Mouse (Mus musculus) spleen, postnatal 14 days (tissue): ENCODE data around the gene Gm3371.
"Not testable (repeated sequence)": the region's sequence is repeated elsewhere in the genome, so short reads cannot be mapped to it uniquely, and the experiment has no call there.

Source experiments
- DNase-seq, 2 experiments: peaks; one replicate each; pipeline ENCODE4 v3.0.0; 2021 to 2022; ENCODE audit warnings: low spot score in 2 of 2

Gm3371 gene

GRCm38 (mm10) chr14:44410588-44410987 lies at the start of gene Gm3371:
Gene Gm3371 (minus strand): TSS chr14:44410688.
- not testable (repeated sequence) for DNase-seq

DNA sequence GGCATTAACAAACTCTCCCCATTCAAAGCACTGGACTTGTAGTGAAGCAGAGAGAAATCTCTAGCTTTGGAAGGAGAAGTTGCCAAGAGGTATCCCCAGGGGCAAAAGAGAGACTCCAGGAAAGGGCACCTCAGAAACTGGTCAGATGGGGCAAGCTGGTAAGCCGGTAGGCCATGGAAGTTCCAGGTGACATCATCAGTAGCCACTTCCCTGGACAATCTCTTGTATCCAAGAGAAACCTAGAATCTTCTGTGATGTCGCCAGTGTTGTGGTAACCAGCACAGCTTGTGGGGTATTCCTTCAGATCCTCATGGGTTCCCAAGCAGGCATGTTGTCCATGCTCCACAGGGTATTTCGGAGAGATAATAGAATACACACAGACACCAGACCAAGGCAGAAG lies 22.8 kb upstream of the Gm3371 start, which contains the start of gene Gm8232:
Gene Gm8232 (plus strand): TSS at position 301 of the 400 bp plus-strand sequence.
- not testable (repeated sequence) for DNase-seq

- DNase-seq: not testable (repeated sequence)
These were observed 26.3 kb downstream of the Gm3371 start for GRCm38 (mm10) chr14:44384233-44384632.

DNA sequence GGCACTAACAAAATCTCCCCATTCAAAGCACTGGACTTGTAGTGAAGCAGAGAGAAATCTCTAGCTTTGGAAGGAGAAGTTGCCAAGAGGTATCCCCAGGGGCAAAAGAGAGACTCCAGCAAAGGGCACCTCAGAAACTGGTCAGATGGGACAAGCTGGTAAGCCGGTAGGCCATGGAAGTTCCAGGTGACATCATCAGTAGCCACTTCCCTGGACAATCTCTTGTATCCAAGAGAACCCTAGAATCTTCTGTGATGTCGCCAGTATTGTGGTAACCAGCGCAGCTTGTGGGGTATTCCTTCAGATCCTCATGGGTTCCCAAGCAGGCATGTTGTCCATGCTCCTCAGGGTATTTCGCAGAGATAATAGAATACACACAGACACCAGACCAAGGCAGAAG lies 45.4 kb downstream of the Gm3371 start, which contains the start of gene Gm8229:
Gene Gm8229 (plus strand): TSS at position 301 of the 400 bp plus-strand sequence.
- DNase-seq: not testable (repeated sequence)

DNA sequence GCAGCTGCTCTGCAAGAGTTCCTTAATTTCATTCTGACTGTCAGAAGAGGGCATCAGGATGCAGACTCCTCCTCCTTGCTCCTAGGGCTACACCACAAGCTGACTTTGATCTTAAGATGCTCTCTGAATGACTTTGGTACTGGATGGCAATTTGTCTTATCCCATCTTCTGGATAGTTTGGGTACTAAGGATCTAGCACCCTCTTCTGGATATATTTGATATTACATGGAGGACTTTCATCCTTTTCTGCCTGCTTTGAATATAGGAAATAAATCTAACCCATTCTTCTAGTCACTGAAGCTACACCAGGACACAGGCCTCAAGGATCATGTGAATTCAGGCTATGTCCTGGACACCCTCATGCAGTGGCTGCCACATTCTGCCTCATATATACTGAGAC lies 48.2 kb downstream of the Gm3371 start:
- DNase-seq: not testable (repeated sequence)

DNA sequence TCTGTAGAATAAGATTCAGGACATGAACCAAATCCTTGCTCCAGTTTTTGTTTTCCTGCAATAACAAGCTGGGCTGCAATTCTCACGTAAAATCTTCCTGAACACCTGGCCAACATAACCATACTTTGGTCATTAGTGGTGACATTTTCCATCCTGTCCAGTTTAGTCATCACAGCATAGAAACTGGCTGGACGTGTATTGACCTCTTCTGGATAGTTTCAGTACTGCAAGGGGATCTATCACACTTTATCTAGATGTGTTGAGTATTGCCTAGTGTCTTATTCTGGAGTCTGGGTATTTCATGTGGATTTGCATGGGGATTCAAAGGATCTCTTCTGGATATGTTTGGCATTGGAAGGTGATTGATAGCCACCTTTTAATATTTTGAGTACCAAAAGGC lies 49.1 kb downstream of the Gm3371 start:
- DNase-seq: not testable (repeated sequence)
